Mouse (Mus musculus) limb, embryonic 10.5 days (tissue): ENCODE results near the gene Tubb2a. TPM values are rescaled to one million over a fixed set of nuclear protein-coding genes. Genes with fewer than 3 reads are reported as not detected.
A peak's percentile ranks its signal among the peaks of the same experiment; 100 is the strongest.

Source experiments
- DNase-seq: peaks from one replicate; pipeline ENCODE4 v3.0.0-alpha.2; 2017; ENCODE audit warnings: low spot score
- H3K27ac ChIP-seq: fragments of 300-500 bp; sonication (generic); 2 replicates; pipeline ENCODE4 v1.5.1; 2016; ENCODE audit warnings: mild to moderate bottlenecking
- H3K27me3 ChIP-seq: fragments of 300-500 bp; sonication (generic); 2 replicates; pipeline ENCODE4 v1.6.1; 2016; ENCODE audit warnings: low read depth, mild to moderate bottlenecking; ENCODE audit not compliant: poor library complexity, severe bottlenecking
- H3K36me3 ChIP-seq: fragments of 300-500 bp; sonication (generic); 2 replicates; pipeline ENCODE4 v1.6.1; 2016; ENCODE audit warnings: mild to moderate bottlenecking, moderate library complexity
- H3K4me1 ChIP-seq: fragments of 300-500 bp; sonication (generic); 2 replicates; pipeline ENCODE4 v1.6.1; 2016
- H3K4me3 ChIP-seq: fragments of 300-500 bp; sonication (generic); 2 replicates; pipeline ENCODE4 v1.5.1; 2016; ENCODE audit warnings: mild to moderate bottlenecking, moderate library complexity
- H3K9me3 ChIP-seq: fragments of 300-500 bp; sonication (generic); replicated peaks from 2 replicates; pipeline ENCODE4 v1.6.1; 2016; ENCODE audit warnings: mild to moderate bottlenecking
- WGBS: fragments of 180-500 bp; shearing (Covaris S2); methylation state at CpG from one replicate; pipeline ENCODE4 v1.1.7; 2016; 5-methylcytosine and 5-hydroxymethylcytosine counted together
- polyA plus RNA-seq: library from polyadenylated mRNA; unstranded; fragments of >200 nt; fragmentation: Nextera tagmentation; extraction: Ambion mirVana; gene quantifications from 2 replicates; pipeline ENCODE4 v1.2.1, GENCODE M21; 2016

Gene Tubb2a
- polyA plus RNA-seq, 1 experiment from 2014 or later, result 44.3 TPM

GRCm38 (mm10) chr13:34062466-34062865 lies 15.3 kb downstream of the Tubb2a start:
- DNase-seq, result no peak
- Histone ChIP-seq H3K4me3 (no peak overlapping the region), H3K9me3 (no peaks in the 10 kb centered on the region), H3K36me3 (peaks cover 15% of the 10 kb centered on the region; the same call in 1 of the 2 replicates), H3K27me3 (no peaks in the 10 kb centered on the region), H3K27ac (no peak overlapping the region), H3K4me1 (no peaks in the 10 kb centered on the region)
- 89% methylated on average over 10 of the region's 10 CpGs for WGBS

- Histone ChIP-seq H3K4me1 (no peaks in the 10 kb centered on the region), H3K27ac (no peak overlapping the region), H3K27me3 (no peaks in the 10 kb centered on the region), H3K4me3 (no peak overlapping the region), H3K9me3 (no peaks in the 10 kb centered on the region), H3K36me3 (peaks cover 32% of the 10 kb centered on the region)
- no peak for DNase-seq
- 91% methylated on average over 9 of the region's 9 CpGs for WGBS
Measured at GRCm38 (mm10) chr13:34060061-34060460, 17.7 kb downstream of the Tubb2a start.

- H3K4me3 ChIP-seq, result no peak overlapping the region
- no peaks in the 10 kb centered on the region for H3K4me1 ChIP-seq
- WGBS, result 88% methylated on average over 1 of the region's 1 CpGs
- peaks cover 26% of the 10 kb centered on the region for H3K36me3 ChIP-seq
- no peaks in the 10 kb centered on the region for H3K9me3 ChIP-seq
- H3K27ac ChIP-seq, result no peak overlapping the region
- H3K27me3 ChIP-seq, result no peaks in the 10 kb centered on the region
- no peak for DNase-seq
Measured at GRCm38 (mm10) chr13:34057252-34057651, 20.6 kb downstream of the Tubb2a start.

- 89% methylated on average over 3 of the region's 3 CpGs for WGBS
- H3K4me3 ChIP-seq, result no peak overlapping the region
- no peaks in the 10 kb centered on the region for H3K9me3 ChIP-seq
- H3K4me1 ChIP-seq, result no peaks in the 10 kb centered on the region
- no peaks in the 10 kb centered on the region for H3K27me3 ChIP-seq
- H3K27ac ChIP-seq, result no peak overlapping the region
- no peak for DNase-seq
- peaks cover 24% of the 10 kb centered on the region for H3K36me3 ChIP-seq
Measured at GRCm38 (mm10) chr13:34054983-34055382, 22.8 kb downstream of the Tubb2a start.

GRCm38 (mm10) chr13:34054391-34054790 lies 23.4 kb downstream of the Tubb2a start:
- DNase-seq, result no peak
- Histone ChIP-seq H3K27me3 (no peaks in the 10 kb centered on the region), H3K4me1 (no peaks in the 10 kb centered on the region)

GRCm38 (mm10) chr13:34053673-34054282 lies 24.0 kb downstream of the Tubb2a start:
- 82% methylated on average over 13 of the region's 13 CpGs for WGBS

More at GRCm38 (mm10) chr13:34054391-34054790, 23.4 kb downstream of the Tubb2a start:
- H3K36me3 ChIP-seq, result peaks cover 25% of the 10 kb centered on the region
- WGBS, result 73% methylated on average over 4 of the region's 4 CpGs
- H3K27ac ChIP-seq, result no peak overlapping the region
- no peak overlapping the region for H3K4me3 ChIP-seq
- H3K9me3 ChIP-seq, result no peaks in the 10 kb centered on the region

GRCm38 (mm10) chr13:34051692-34052091 lies 26.1 kb downstream of the Tubb2a start:
- no peaks in the 10 kb centered on the region for H3K4me1 ChIP-seq
- H3K27ac ChIP-seq, result no peak overlapping the region
- no peak for DNase-seq
- peaks cover 26% of the 10 kb centered on the region for H3K36me3 ChIP-seq
- no peaks in the 10 kb centered on the region for H3K9me3 ChIP-seq
- 90% methylated on average over 3 of the region's 3 CpGs for WGBS
- no peak overlapping the region for H3K4me3 ChIP-seq
- no peaks in the 10 kb centered on the region for H3K27me3 ChIP-seq

More at GRCm38 (mm10) chr13:34053673-34054282, 24.0 kb downstream of the Tubb2a start:
- Histone ChIP-seq H3K27ac (no peak overlapping the region), H3K9me3 (no peaks in the 10 kb centered on the region), H3K27me3 (no peaks in the 10 kb centered on the region), H3K4me1 (no peaks in the 10 kb centered on the region), H3K36me3 (peaks cover 22% of the 10 kb centered on the region), H3K4me3 (no peak overlapping the region)
- DNase-seq, result no peak

- no peak for DNase-seq
- H3K36me3 ChIP-seq, result peaks cover 16% of the 10 kb centered on the region
- H3K27me3 ChIP-seq, result no peaks in the 10 kb centered on the region
- no peaks in the 10 kb centered on the region for H3K4me1 ChIP-seq
- no peak overlapping the region for H3K4me3 ChIP-seq
- H3K9me3 ChIP-seq, result no peaks in the 10 kb centered on the region
- H3K27ac ChIP-seq, result no peak overlapping the region
- 95% methylated on average over 8 of the region's 8 CpGs for WGBS
Measured at GRCm38 (mm10) chr13:34050479-34050878, 27.3 kb downstream of the Tubb2a start.

- Histone ChIP-seq H3K27ac (no peak overlapping the region), H3K9me3 (no peaks in the 10 kb centered on the region), H3K36me3 (peaks cover 12% of the 10 kb centered on the region), H3K4me3 (no peak overlapping the region), H3K4me1 (peaks cover 3% of the 10 kb centered on the region; the same call in 1 of the 2 replicates), H3K27me3 (no peaks in the 10 kb centered on the region)
- WGBS, result 89% methylated on average over 3 of the region's 3 CpGs
- no peak for DNase-seq
Measured at GRCm38 (mm10) chr13:34047526-34047925, 30.3 kb downstream of the Tubb2a start.

GRCm38 (mm10) chr13:34046421-34047012 lies 31.3 kb downstream of the Tubb2a start:
- Histone ChIP-seq H3K36me3 (peaks cover 12% of the 10 kb centered on the region), H3K9me3 (no peaks in the 10 kb centered on the region), H3K27ac (no peak overlapping the region), H3K4me1 (peaks cover 3% of the 10 kb centered on the region; the same call in 1 of the 2 replicates), H3K27me3 (no peaks in the 10 kb centered on the region), H3K4me3 (no peak overlapping the region)
- 44% methylated on average over 11 of the region's 11 CpGs for WGBS
- DNase-seq, result peak; percentile 60

- WGBS, result 70% methylated on average over 5 of the region's 5 CpGs
- no peak overlapping the region for H3K4me3 ChIP-seq
- DNase-seq, result no peak
- H3K36me3 ChIP-seq, result peaks cover 12% of the 10 kb centered on the region
- H3K4me1 ChIP-seq, result peaks cover 3% of the 10 kb centered on the region; the same call in 1 of the 2 replicates
- no peaks in the 10 kb centered on the region for H3K27me3 ChIP-seq
- no peaks in the 10 kb centered on the region for H3K9me3 ChIP-seq
- H3K27ac ChIP-seq, result no peak overlapping the region
Measured at GRCm38 (mm10) chr13:34045511-34046249, 32.1 kb downstream of the Tubb2a start.

- Histone ChIP-seq H3K4me3 (no peak overlapping the region), H3K36me3 (peaks cover 9% of the 10 kb centered on the region), H3K9me3 (no peaks in the 10 kb centered on the region), H3K4me1 (peaks cover 7% of the 10 kb centered on the region; the same call in 1 of the 2 replicates), H3K27ac (no peak overlapping the region), H3K27me3 (no peaks in the 10 kb centered on the region)
- no peak for DNase-seq
- 77% methylated on average over 7 of the region's 7 CpGs for WGBS
Measured at GRCm38 (mm10) chr13:34043716-34044393, 34.0 kb downstream of the Tubb2a start.
